Mouse (Mus musculus): ENCODE measurements at regions not wholly inside any gene's neighbourhood (a gene's known extent, or its start where the extent isn't known, plus 50 kb on each side); places are given as distances from the start of the nearest gene placed in this dataset.

- TF ChIP-seq CTCF (IDR thresholded peaks at IDR 0.05; ENCODE audit: low read depth) (no peak), EP300 (IDR thresholded peaks at IDR 0.05; ENCODE audit: low read depth) (no peak)
Measured at GRCm38 (mm10) chr5:46212845-46213468, 355.5 kb upstream of the Lcorl start.

All from liver, postnatal 0 days (tissue).